Mouse (Mus musculus) common myeloid progenitor, adult 5-6 weeks (primary cell): ENCODE data around the gene Atg5. TPM values are rescaled to one million over a fixed set of nuclear protein-coding genes. Genes with fewer than 3 reads are reported as not detected.

Source experiments
- ATAC-seq: replicated peaks from 2 replicates; pipeline ENCODE4 v1.8.0; 2016; ENCODE audit warnings: low read depth, mild to moderate bottlenecking, moderate TSS enrichment, inconsistent platforms; ENCODE audit not compliant: poor library complexity, severe bottlenecking
- total RNA-seq: library from RNA; stranded (forward); fragments of 200-1000, 187-1606 nt; gene quantifications from 2 replicates; pipeline ENCODE4 v1.2.3, GENCODE M21; 2017

Atg5 gene
- total RNA-seq, 1 experiment from 2014 or later: 26.1 TPM

GRCm38 (mm10) chr10:44347549-44348172, 79.5 kb downstream of the Atg5 start:
- no peak for ATAC-seq

GRCm38 (mm10) chr10:44348474-44349415, 80.6 kb downstream of the Atg5 start:
- no peak for ATAC-seq

GRCm38 (mm10) chr10:44353467-44353866, 85.3 kb downstream of the Atg5 start:
- ATAC-seq: no peak

GRCm38 (mm10) chr10:44354393-44354792, 86.2 kb downstream of the Atg5 start:
- ATAC-seq: no peak

GRCm38 (mm10) chr10:44355216-44355615, 87.1 kb downstream of the Atg5 start:
- ATAC-seq: no peak

GRCm38 (mm10) chr10:44356625-44357024, 88.5 kb downstream of the Atg5 start:
- ATAC-seq: no peak

- ATAC-seq: no peak
Measured at GRCm38 (mm10) chr10:44357316-44357715, 89.2 kb downstream of the Atg5 start.

GRCm38 (mm10) chr10:44358816-44359215, 90.7 kb downstream of the Atg5 start:
- ATAC-seq: no peak

GRCm38 (mm10) chr10:44360632-44361031, 92.5 kb downstream of the Atg5 start:
- no peak for ATAC-seq

GRCm38 (mm10) chr10:44362435-44362834, 94.3 kb downstream of the Atg5 start:
- ATAC-seq: no peak

GRCm38 (mm10) chr10:44362846-44363245, 94.7 kb downstream of the Atg5 start:
- ATAC-seq: no peak

- ATAC-seq: no peak
Measured at GRCm38 (mm10) chr10:44366186-44366585, 98.0 kb downstream of the Atg5 start.

GRCm38 (mm10) chr10:44367043-44367442, 98.9 kb downstream of the Atg5 start:
- no peak for ATAC-seq

GRCm38 (mm10) chr10:44368596-44368995, 100.4 kb downstream of the Atg5 start:
- no peak for ATAC-seq

- ATAC-seq: no peak
Measured at GRCm38 (mm10) chr10:44370666-44371065, 102.5 kb downstream of the Atg5 start.

- ATAC-seq: no peak
Measured at GRCm38 (mm10) chr10:44372210-44372609, 104.1 kb downstream of the Atg5 start.

GRCm38 (mm10) chr10:44374678-44375077, 106.5 kb downstream of the Atg5 start:
- 0 out of 2 replicates have a peak, but pooled peaks have one; percentile 29 for ATAC-seq

- no peak for ATAC-seq
Measured at GRCm38 (mm10) chr10:44375501-44375900, 107.3 kb downstream of the Atg5 start.

GRCm38 (mm10) chr10:44377821-44378220, 109.7 kb downstream of the Atg5 start:
- ATAC-seq: no peak

- ATAC-seq: no peak
Measured at GRCm38 (mm10) chr10:44378403-44378802, 110.2 kb downstream of the Atg5 start.

GRCm38 (mm10) chr10:44380476-44381208, 112.5 kb downstream of the Atg5 start:
- peak; percentile 81 for ATAC-seq
